Mouse (Mus musculus): ENCODE results near the gene Dip2b. TPM values are rescaled to one million over a fixed set of nuclear protein-coding genes. Genes with fewer than 3 reads are reported as not detected.

The Dip2b gene
- total and polyA plus RNA-seq, 3 experiments, result 11.2 to 19.5 (median 18.6) TPM

DNA sequence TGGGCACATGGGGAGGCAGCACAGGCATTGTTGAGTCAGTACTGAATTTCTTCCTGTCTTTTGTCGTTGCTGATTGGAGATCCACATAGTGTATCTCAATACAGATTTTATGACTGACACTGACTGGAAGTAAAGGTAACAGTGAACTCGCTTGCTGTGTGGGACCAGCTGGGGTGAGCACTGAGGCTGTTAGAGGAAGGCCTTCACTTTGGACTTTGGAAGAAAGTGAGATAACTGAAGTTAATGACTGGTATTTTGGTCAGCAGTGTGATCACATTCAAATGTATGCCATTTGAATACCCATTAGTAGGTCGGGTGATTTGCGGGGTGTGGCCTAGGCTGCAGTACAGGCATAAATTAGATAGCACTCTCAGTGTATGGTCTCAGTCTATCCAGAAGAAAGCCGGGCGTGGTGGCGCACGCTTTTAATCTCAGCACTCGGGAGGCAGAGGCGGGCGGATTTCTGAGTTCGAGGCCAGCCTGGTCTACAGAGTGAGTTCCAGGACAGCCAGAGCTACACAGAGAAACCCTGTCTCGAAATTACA is 24.8 kb downstream of the Dip2b start:
- TF ChIP-seq CTCF (IDR thresholded peaks at IDR 0.05) (no peak), EP300 (IDR thresholded peaks at IDR 0.05; ENCODE audit: insufficient read depth, low read depth, low read length) (no peak), POLR2A (IDR thresholded peaks at IDR 0.05; ENCODE audit: insufficient read depth, low read depth, low read length) (no peak)
- 89% methylated on average over 13 of the region's 13 CpGs for WGBS
- H3K79me2 ChIP-seq (replicated peaks; ENCODE audit: control insufficient read depth, insufficient read depth, low read length), result peaks cover 20% of the 10 kb centered on the region
- no peak for DNase-seq
- peaks cover 1% of the 10 kb centered on the region; the same call in 1 of the 2 replicates for H3K36me3 ChIP-seq (ENCODE audit: control insufficient read depth, insufficient read depth, low read length)
- no peak overlapping the region for H3K27ac ChIP-seq
- peaks cover 18% of the 10 kb centered on the region for H3K4me1 ChIP-seq (ENCODE audit: control insufficient read depth, insufficient read depth, low read length)
- H3K27me3 ChIP-seq (ENCODE audit: control insufficient read depth, insufficient read depth, low read length), result no peaks in the 10 kb centered on the region
- intact Hi-C loops (cut with DNase I), result no loop called here
- H3K4me3 ChIP-seq, result no peak overlapping the region
- no peak overlapping the region for H3K9ac ChIP-seq (ENCODE audit: low read depth, low read length)

DNA sequence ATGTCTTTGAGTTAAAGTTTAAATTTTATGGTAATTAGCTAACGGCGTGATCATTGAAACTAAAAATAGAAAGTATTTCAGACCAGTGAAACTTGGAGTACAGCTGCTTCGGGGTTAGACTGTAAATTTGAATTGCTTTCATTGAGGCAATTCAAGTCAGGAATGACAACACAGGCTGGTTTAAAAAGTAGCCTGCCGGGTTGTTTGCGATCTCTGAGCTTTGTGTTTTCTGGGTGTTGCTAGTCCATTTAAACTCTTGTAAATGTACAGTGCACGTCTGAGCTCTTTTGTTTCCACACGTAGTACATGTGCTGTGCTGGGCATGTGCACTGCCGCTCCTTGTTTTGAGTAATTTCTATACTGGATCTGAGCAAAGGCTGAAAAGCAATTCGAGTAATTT is 28.2 kb downstream of the Dip2b start:
- intact Hi-C loops (cut with DNase I), result no loop called here
- no peaks in the 10 kb centered on the region for H3K27me3 ChIP-seq (ENCODE audit: control insufficient read depth, insufficient read depth, low read length)
- no peak overlapping the region for H3K4me3 ChIP-seq
- 48% methylated on average over 9 of the region's 9 CpGs for WGBS
- TF ChIP-seq CTCF (IDR thresholded peaks at IDR 0.05), result no peak
- TF ChIP-seq POLR2A (IDR thresholded peaks at IDR 0.05; ENCODE audit: insufficient read depth, low read depth, low read length), result no peak
- no peak for TF ChIP-seq EP300 (IDR thresholded peaks at IDR 0.05; ENCODE audit: insufficient read depth, low read depth, low read length)
- peaks cover 1% of the 10 kb centered on the region; the same call in 1 of the 2 replicates for H3K36me3 ChIP-seq (ENCODE audit: control insufficient read depth, insufficient read depth, low read length)
- H3K9ac ChIP-seq (ENCODE audit: low read depth, low read length), result no peak overlapping the region
- DNase-seq, result no peak
- H3K27ac ChIP-seq, result no peak overlapping the region
- peaks cover 14% of the 10 kb centered on the region for H3K79me2 ChIP-seq (replicated peaks; ENCODE audit: control insufficient read depth, insufficient read depth, low read length)
- peaks cover 3% of the 10 kb centered on the region for H3K4me1 ChIP-seq (ENCODE audit: control insufficient read depth, insufficient read depth, low read length)

DNA sequence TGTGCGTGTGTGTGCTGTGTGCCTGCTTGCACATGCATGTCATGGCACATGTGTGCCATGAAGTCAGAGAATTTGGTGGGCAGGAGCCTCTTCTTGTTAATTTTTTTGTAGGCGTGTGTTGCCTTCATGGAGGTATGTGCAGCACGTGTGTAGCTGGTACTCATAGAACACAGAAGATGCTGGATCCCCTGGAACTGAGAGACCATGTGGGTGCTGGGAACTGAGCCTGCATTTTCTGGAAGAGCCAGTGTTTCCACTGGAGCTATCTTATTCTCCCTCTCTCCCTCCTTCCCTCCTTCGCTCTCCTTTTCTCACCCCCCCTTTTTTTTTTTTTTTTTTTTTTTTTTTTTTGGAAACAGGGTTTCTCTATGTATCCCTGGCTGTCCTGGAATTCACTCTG is 30.6 kb downstream of the Dip2b start:
- Histone ChIP-seq H3K9ac (ENCODE audit: low read depth, low read length) (no peak overlapping the region), H3K4me1 (ENCODE audit: control insufficient read depth, insufficient read depth, low read length) (peaks cover 7% of the 10 kb centered on the region), H3K27ac (no peak overlapping the region), H3K36me3 (ENCODE audit: control insufficient read depth, insufficient read depth, low read length) (peaks cover 1% of the 10 kb centered on the region; the same call in 1 of the 2 replicates), H3K79me2 (replicated peaks; ENCODE audit: control insufficient read depth, insufficient read depth, low read length) (peaks cover 14% of the 10 kb centered on the region), H3K4me3 (no peak overlapping the region), H3K27me3 (ENCODE audit: control insufficient read depth, insufficient read depth, low read length) (no peaks in the 10 kb centered on the region)
- intact Hi-C loops (cut with DNase I), result no loop called here
- WGBS, result 79% methylated on average over 4 of the region's 4 CpGs
- no peak for TF ChIP-seq EP300 (IDR thresholded peaks at IDR 0.05; ENCODE audit: insufficient read depth, low read depth, low read length)
- TF ChIP-seq CTCF (IDR thresholded peaks at IDR 0.05), result no peak
- no peak for TF ChIP-seq POLR2A (IDR thresholded peaks at IDR 0.05; ENCODE audit: insufficient read depth, low read depth, low read length)
- DNase-seq, result no peak

DNA sequence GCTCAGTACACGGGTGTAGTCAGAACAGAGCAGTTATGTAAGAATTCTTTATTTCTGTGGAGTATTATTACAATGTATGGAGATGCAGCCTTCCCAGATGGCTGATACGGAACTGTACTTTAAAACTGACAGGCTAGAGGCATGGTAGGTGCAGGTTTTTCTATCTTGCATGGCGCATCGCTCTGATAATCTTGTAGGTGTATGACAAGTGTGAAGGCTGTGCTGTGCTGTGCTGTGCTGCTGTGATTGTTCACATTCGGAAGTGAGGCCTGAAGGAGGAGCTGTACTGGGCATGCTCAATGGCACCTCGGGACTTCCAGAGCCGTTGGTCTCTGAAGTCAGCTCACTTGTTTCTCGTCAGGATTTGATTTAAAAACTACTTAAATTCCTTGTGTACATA is 31.6 kb downstream of the Dip2b start:
- H3K27ac ChIP-seq, result no peak overlapping the region
- no peak overlapping the region for H3K9ac ChIP-seq (ENCODE audit: low read depth, low read length)
- peaks cover 15% of the 10 kb centered on the region for H3K79me2 ChIP-seq (replicated peaks; ENCODE audit: control insufficient read depth, insufficient read depth, low read length)
- TF ChIP-seq CTCF (IDR thresholded peaks at IDR 0.05), result no peak
- peaks cover 10% of the 10 kb centered on the region for H3K4me1 ChIP-seq (ENCODE audit: control insufficient read depth, insufficient read depth, low read length)
- intact Hi-C loops (cut with DNase I), result no loop called here
- DNase-seq, result no peak
- WGBS, result 82% methylated on average over 8 of the region's 8 CpGs
- no peaks in the 10 kb centered on the region for H3K27me3 ChIP-seq (ENCODE audit: control insufficient read depth, insufficient read depth, low read length)
- H3K4me3 ChIP-seq, result no peak overlapping the region
- H3K36me3 ChIP-seq (ENCODE audit: control insufficient read depth, insufficient read depth, low read length), result peaks cover 1% of the 10 kb centered on the region; the same call in 1 of the 2 replicates

DNA sequence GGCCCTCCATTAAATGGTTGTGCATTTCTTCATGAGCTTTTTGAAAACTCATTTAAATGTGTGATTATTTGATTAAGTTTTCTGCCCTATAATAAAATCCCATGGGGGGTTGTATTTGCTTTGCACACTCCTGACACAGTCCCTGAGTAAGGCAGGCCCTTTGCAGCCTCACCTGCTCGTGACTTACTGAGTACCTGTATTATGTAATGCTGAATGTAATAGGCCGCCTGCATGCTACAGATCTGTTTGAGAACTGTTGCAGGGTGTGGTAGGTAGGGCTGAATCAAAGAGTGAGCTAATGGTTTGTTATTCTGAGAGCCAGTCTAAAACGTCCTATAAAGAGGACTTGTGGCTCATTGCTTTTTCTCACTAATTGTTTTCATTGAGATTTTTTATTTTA is 33.4 kb downstream of the Dip2b start:
- H3K27ac ChIP-seq, result no peak overlapping the region
- H3K9ac ChIP-seq (ENCODE audit: low read depth, low read length), result no peak overlapping the region
- H3K4me1 ChIP-seq (ENCODE audit: control insufficient read depth, insufficient read depth, low read length), result peaks cover 17% of the 10 kb centered on the region
- WGBS, result 88% methylated on average over 3 of the region's 3 CpGs
- DNase-seq, result no peak
- H3K27me3 ChIP-seq (ENCODE audit: control insufficient read depth, insufficient read depth, low read length), result no peaks in the 10 kb centered on the region
- no peak overlapping the region for H3K4me3 ChIP-seq
- intact Hi-C loops (cut with DNase I), result no loop called here
- peaks cover 12% of the 10 kb centered on the region for H3K79me2 ChIP-seq (replicated peaks; ENCODE audit: control insufficient read depth, insufficient read depth, low read length)
- H3K36me3 ChIP-seq (ENCODE audit: control insufficient read depth, insufficient read depth, low read length), result no peaks in the 10 kb centered on the region
- TF ChIP-seq EP300 (IDR thresholded peaks at IDR 0.05; ENCODE audit: insufficient read depth, low read depth, low read length), result no peak
- TF ChIP-seq POLR2A (IDR thresholded peaks at IDR 0.05; ENCODE audit: insufficient read depth, low read depth, low read length), result no peak
- TF ChIP-seq CTCF (IDR thresholded peaks at IDR 0.05), result no peak

DNA sequence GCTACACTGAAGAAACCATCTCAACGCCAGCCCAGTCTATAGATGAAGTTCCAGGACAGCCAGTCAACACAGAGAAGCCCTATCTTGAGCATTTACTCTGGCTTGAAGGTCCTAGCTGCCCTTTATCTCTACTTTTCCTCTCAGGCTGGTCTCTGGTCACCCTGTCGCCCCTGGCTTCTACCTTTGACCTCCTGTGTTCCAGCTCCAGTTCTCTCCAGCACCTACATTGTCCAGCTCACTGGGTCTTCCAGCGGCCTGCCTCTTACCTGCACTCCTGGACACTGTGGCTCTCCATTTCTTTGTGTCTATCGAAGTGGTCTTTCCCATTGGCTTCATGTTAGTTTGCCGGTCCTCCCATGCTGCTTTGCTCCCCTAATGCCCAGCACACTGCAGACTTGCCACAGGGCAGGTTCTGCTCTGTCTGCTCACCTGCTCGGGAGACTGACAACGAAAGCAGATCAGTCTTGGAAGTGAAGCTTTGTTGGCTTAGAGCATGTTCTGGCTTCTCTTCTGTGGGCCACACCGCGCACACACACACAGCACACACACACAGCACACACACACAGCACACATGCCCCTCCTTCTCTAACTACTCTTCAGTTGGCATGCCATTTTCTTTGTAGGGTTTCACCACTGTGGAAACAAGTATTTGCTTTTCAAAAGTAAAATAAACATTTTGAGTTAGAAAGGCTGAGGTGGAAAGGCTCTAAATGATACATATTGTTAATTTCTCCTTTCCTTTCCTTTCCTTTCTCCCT is 35.4 kb downstream of the Dip2b start:
- peaks cover 21% of the 10 kb centered on the region for H3K4me1 ChIP-seq (ENCODE audit: control insufficient read depth, insufficient read depth, low read length)
- WGBS, result 73% methylated on average over 9 of the region's 9 CpGs
- no peak overlapping the region for H3K27ac ChIP-seq
- no peak overlapping the region for H3K9ac ChIP-seq (ENCODE audit: low read depth, low read length)
- no peak overlapping the region for H3K4me3 ChIP-seq
- no peaks in the 10 kb centered on the region for H3K36me3 ChIP-seq (ENCODE audit: control insufficient read depth, insufficient read depth, low read length)
- peaks cover 9% of the 10 kb centered on the region for H3K79me2 ChIP-seq (replicated peaks; ENCODE audit: control insufficient read depth, insufficient read depth, low read length)
- no peak for TF ChIP-seq POLR2A (IDR thresholded peaks at IDR 0.05; ENCODE audit: insufficient read depth, low read depth, low read length)
- no peak for TF ChIP-seq EP300 (IDR thresholded peaks at IDR 0.05; ENCODE audit: insufficient read depth, low read depth, low read length)
- TF ChIP-seq CTCF (IDR thresholded peaks at IDR 0.05), result no peak
- intact Hi-C loops (cut with DNase I), result no loop called here
- no peak for DNase-seq
- no peaks in the 10 kb centered on the region for H3K27me3 ChIP-seq (ENCODE audit: control insufficient read depth, insufficient read depth, low read length)
